In the genomic region with DNA sequence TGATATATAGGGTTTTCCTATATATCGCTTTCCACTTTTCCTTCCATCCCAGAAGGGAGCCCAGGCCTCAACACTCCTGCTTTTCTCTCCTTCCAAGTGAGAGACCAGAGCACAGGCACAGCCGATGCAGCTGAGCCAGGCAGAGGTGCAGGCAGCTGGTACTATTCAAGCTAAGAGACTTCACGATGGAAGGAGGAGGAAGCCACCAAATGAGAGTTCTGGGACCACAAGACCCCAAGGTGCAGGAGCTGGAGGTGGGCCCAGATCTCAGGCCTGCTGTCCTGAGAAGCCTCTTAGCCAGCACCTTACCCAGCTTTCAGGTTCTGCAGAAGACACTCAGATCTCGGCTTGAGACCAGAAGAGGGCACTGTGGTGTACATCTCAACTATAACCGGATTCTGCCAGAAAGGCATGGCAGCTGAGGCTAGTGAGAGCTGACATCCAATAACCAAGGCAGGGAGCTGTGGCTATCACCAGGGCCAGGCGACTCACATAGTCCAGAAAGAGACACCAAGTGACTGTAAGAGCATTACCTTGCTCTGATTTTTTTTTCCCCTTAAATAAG, we compare ENCODE assay signal across 10 mouse cellular contexts. TPM values are rescaled to one million over a fixed set of nuclear protein-coding genes. Genes with fewer than 3 reads are reported as not detected.
A peak's percentile ranks its signal among the peaks of the same experiment; 100 is the strongest.
DNase-seq lines count a peak whose midpoint lies in the region; ATAC-seq and TF ChIP-seq lines count a peak whose summit lies in the region.
"Had no signal": no experiment of that assay in that cellular context is flagged by ENCODE, and none has a peak within 500 bp of the region (broad histone marks: within the 10 kb centered on the region; RNA-seq: fewer than 3 reads in every experiment).

No protein-coding gene starts in this region.

- H3K9me3 ChIP-seq in intestine, postnatal 0 days (ENCODE audit: control insufficient read depth), result no peaks in the 10 kb centered on the region
- no peaks in the 10 kb centered on the region for H3K9me3 ChIP-seq in intestine, embryonic 16.5 days (ENCODE audit: control insufficient read depth, low read length)

- peak; percentile 62 for DNase-seq in MN1 (ENCODE audit: low spot score)
- DNase-seq in cerebellum, postnatal 10 days, result peak; percentile 72 to 75
- DNase-seq in kidney, postnatal 4 days, result peak; percentile 58 to 70
- DNase-seq in ovary, postnatal 36 days (ENCODE audit: low spot score), result no peak
- no peak for DNase-seq in gastrocnemius, postnatal 25 days

- TF ChIP-seq POLR2A in olfactory bulb, adult 2 months (IDR thresholded peaks at IDR 0.05; ENCODE audit: insufficient read depth, low read depth, low read length), result no peak

- H3K4me1 ChIP-seq in intestine, postnatal 0 days (replicated peaks; ENCODE audit: control insufficient read depth, insufficient read depth, low read length), result peaks cover 5% of the 10 kb centered on the region; the same call in 1 of the 2 replicates
- H3K4me1 ChIP-seq in intestine, embryonic 16.5 days (ENCODE audit: control insufficient read depth, insufficient read depth, low read length), result peaks cover 22% of the 10 kb centered on the region
- H3K4me1 ChIP-seq in olfactory bulb, adult 2 months (ENCODE audit: control insufficient read depth, insufficient read depth, low read length), result peaks cover 4% of the 10 kb centered on the region

- no peak overlapping the region for H3K27ac ChIP-seq in intestine, postnatal 0 days (ENCODE audit: low read depth, low read length)
- H3K27ac ChIP-seq in intestine, embryonic 16.5 days (ENCODE audit: low read length), result no peak overlapping the region
- H3K27ac ChIP-seq in olfactory bulb, adult 2 months (ENCODE audit: insufficient read depth, low read depth, low read length), result no peak overlapping the region

- no peak overlapping the region for H3K4me2 ChIP-seq in intestine, postnatal 0 days (replicated peaks; ENCODE audit: low read depth)
- H3K4me2 ChIP-seq in intestine, embryonic 16.5 days (ENCODE audit: low read depth, low read length), result no peak overlapping the region

- no peak overlapping the region for H3K9ac ChIP-seq in intestine, postnatal 0 days (ENCODE audit: low read depth, low read length)
- H3K9ac ChIP-seq in intestine, embryonic 16.5 days (ENCODE audit: low read depth, low read length), result no peak overlapping the region

- TF ChIP-seq CTCF in intestine, postnatal 0 days (IDR thresholded peaks at IDR 0.05; ENCODE audit: low read depth), result peak; percentile 74
- TF ChIP-seq CTCF in olfactory bulb, adult 2 months (IDR thresholded peaks at IDR 0.05; ENCODE audit: insufficient read depth, low read depth, low read length), result peak; percentile 30; the same call in 1 of the 2 replicates

- 59% methylated on average over 6 of the region's 6 CpGs for WGBS in intestine, postnatal 0 days
- 58% methylated on average over 6 of the region's 6 CpGs for WGBS in intestine, embryonic 16.5 days
- whole genome bisulfite sequencing in olfactory bulb, adult 2 months, result 52% methylated on average over 6 of the region's 6 CpGs

- no peaks in the 10 kb centered on the region for H3K27me3 ChIP-seq in intestine, postnatal 0 days (replicated peaks; ENCODE audit: control insufficient read depth, insufficient read depth, low read length)
- no peaks in the 10 kb centered on the region for H3K27me3 ChIP-seq in intestine, embryonic 16.5 days (replicated peaks; ENCODE audit: control insufficient read depth, insufficient read depth, low read length)

- H3K4me3 ChIP-seq in intestine, postnatal 0 days (ENCODE audit: low read depth, low read length), result no peak overlapping the region
- no peak overlapping the region for H3K4me3 ChIP-seq in intestine, embryonic 16.5 days (ENCODE audit: low read length)
- H3K4me3 ChIP-seq in olfactory bulb, adult 2 months (ENCODE audit: insufficient read depth, low read depth, low read length), result no peak overlapping the region

- peaks cover 9% of the 10 kb centered on the region; the same call in 1 of the 2 replicates for H3K36me3 ChIP-seq in intestine, postnatal 0 days (ENCODE audit: control insufficient read depth, insufficient read depth)
- H3K36me3 ChIP-seq in intestine, embryonic 16.5 days (ENCODE audit: control insufficient read depth, insufficient read depth, low read length), result no peaks in the 10 kb centered on the region

- ATAC-seq in intestine, postnatal 0 days, result no peak
- no peak for ATAC-seq in intestine, embryonic 16.5 days

RNA-seq across cellular contexts. Expression of a gene that starts 2.1 kb away (rescaled TPM):
- polyA plus RNA-seq in intestine, postnatal 0 days (2015; fragmentation: Nextera tagmentation; extraction: Ambion mirVana), result 6.2 and 6.8 TPM in 2 replicates
- polyA plus RNA-seq in intestine, embryonic 16.5 days (2015; fragmentation: Nextera tagmentation; extraction: Ambion mirVana), result 11.4 and 11.9 TPM in 2 replicates
- polyA plus RNA-seq in olfactory bulb, adult 2 months (2012; ENCODE audit: insufficient read depth, insufficient read length, low replicate concordance, missing spikeins), result not detected in 2 replicates
- total RNA-seq in gastrocnemius, postnatal 25 days (2021), result 1 to 10 TPM; 2.6 to 4.1 TPM

RNA-seq across cellular contexts. Expression of a gene that starts 17.0 kb away (rescaled TPM):
- polyA plus RNA-seq in intestine, postnatal 0 days (2015; fragmentation: Nextera tagmentation; extraction: Ambion mirVana), result 12.9 and 25.0 TPM in 2 replicates
- 1.8 TPM in 2 replicates for polyA plus RNA-seq in intestine, embryonic 16.5 days (2015; fragmentation: Nextera tagmentation; extraction: Ambion mirVana)
- polyA plus RNA-seq in olfactory bulb, adult 2 months (2012; ENCODE audit: insufficient read depth, insufficient read length, low replicate concordance, missing spikeins), result not detected in 2 replicates
- total RNA-seq in gastrocnemius, postnatal 25 days (2021), result 10 to 100 TPM; 15.5 to 24.0 TPM

RNA-seq across cellular contexts. Expression of a gene that starts 30.7 kb away (rescaled TPM):
- polyA plus RNA-seq in intestine, postnatal 0 days (2015; fragmentation: Nextera tagmentation; extraction: Ambion mirVana), result 5.7 and 6.9 TPM in 2 replicates
- 7.2 and 7.5 TPM in 2 replicates for polyA plus RNA-seq in intestine, embryonic 16.5 days (2015; fragmentation: Nextera tagmentation; extraction: Ambion mirVana)
- not detected in 2 replicates for polyA plus RNA-seq in olfactory bulb, adult 2 months (2012; ENCODE audit: insufficient read depth, insufficient read length, low replicate concordance, missing spikeins)
- 1 to 10 TPM; 5.1 to 5.8 TPM for total RNA-seq in gastrocnemius, postnatal 25 days (2021)

RNA-seq across cellular contexts. Expression of a gene that starts 40.0 kb away (rescaled TPM):
- not detected in 2 replicates for polyA plus RNA-seq in intestine, postnatal 0 days (2015; fragmentation: Nextera tagmentation; extraction: Ambion mirVana)
- polyA plus RNA-seq in intestine, embryonic 16.5 days (2015; fragmentation: Nextera tagmentation; extraction: Ambion mirVana), result not detected in 2 replicates
- not detected in 2 replicates for polyA plus RNA-seq in olfactory bulb, adult 2 months (2012; ENCODE audit: insufficient read depth, insufficient read length, low replicate concordance, missing spikeins)
- total RNA-seq in gastrocnemius, postnatal 25 days (2021), result not detected
- total RNA-seq: layer of hippocampus, adult 18-20 months had no signal
- polyA plus RNA-seq: neural tube, embryonic 14.5 days had no signal

Comparison
In these comparisons a context has a peak if more than half of its experiments do, and no peak if none do; other contexts are left out.
1. DNase-seq: peak in MN1 (single experiment), cerebellum, postnatal 10 days (2 of 2) and kidney, postnatal 4 days (2 of 2); none in ovary, postnatal 36 days (single experiment) and gastrocnemius, postnatal 25 days (single experiment).